Mouse (Mus musculus): ENCODE measurements at regions not wholly inside any gene's neighbourhood (a gene's known extent, or its start where the extent isn't known, plus 50 kb on each side); places are given as distances from the start of the nearest gene placed in this dataset.

DNA sequence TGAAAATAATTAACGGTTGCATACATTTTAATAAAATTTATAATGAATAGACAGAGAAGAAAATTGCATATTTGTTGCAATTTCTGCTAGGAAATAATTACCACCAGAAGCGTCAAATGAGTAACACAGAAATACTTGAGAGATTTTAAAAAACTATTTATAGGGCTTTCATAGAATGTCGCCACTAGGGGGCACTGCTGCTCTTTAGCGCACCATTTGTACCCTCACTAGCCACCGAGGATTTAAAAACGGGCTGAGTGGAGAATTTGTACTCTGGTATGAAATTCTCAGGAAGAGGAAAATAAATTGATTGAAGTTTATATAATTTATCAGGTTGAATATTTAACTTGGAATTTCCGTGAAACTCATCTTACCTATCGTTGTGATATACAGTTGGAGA is 77.3 kb upstream of the Tmprss15 start:
- ATAC-seq = peak; percentile 72
- WGBS = 19% methylated on average over 8 of the region's 8 CpGs
- no peak overlapping the region for H3K4me3 ChIP-seq (replicated peaks)

DNA sequence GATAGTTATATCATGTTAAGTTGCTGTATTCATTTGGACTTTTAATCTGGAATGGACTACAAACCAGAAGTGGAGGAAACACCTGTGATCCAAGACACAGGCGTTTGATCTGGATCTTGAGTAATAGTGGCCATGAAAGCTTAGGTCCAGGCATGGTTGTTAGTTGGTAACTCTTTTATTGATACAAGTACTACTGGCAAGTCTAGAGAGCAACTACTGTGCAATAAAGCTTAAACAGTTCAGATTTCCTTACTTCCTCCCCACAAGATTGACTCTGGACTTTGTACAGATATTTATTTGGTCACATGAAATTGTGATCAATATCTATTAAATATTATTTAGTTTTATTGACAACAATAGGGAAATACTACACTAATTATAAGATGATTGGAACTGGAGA is 51.9 kb upstream of the Tmprss15 start:
- no peak for ATAC-seq
- Histone ChIP-seq H3K36me3 (no peaks in the 10 kb centered on the region), H3K4me2 (replicated peaks) (no peak overlapping the region), H3K27ac (no peak overlapping the region), H3K9me3 (no peaks in the 10 kb centered on the region), H3K4me3 (replicated peaks) (no peak overlapping the region), H3K27me3 (no peaks in the 10 kb centered on the region), H3K4me1 (replicated peaks) (no peaks in the 10 kb centered on the region), H3K9ac (replicated peaks) (no peak overlapping the region)
- WGBS = 77% methylated on average over 1 of the region's 1 CpGs

More for the DNA sequence above, 77.3 kb upstream of the Tmprss15 start:
- Histone ChIP-seq H3K27ac (no peak overlapping the region), H3K4me2 (replicated peaks) (no peak overlapping the region), H3K9me3 (no peaks in the 10 kb centered on the region), H3K27me3 (no peaks in the 10 kb centered on the region), H3K36me3 (no peaks in the 10 kb centered on the region), H3K4me1 (replicated peaks) (no peaks in the 10 kb centered on the region), H3K9ac (replicated peaks) (no peak overlapping the region)
